Mouse (Mus musculus) heart, embryonic 13.5 days (tissue): ENCODE measurements around the gene Rev1. TPM values are rescaled to one million over a fixed set of nuclear protein-coding genes. Genes with fewer than 3 reads are reported as not detected.

Source experiments
- ATAC-seq: fragments of 200-750 bp; cut with Nextera tagmentation; 2 replicates; pipeline ENCODE4 v1.8.0; 2017; ENCODE audit warnings: moderate TSS enrichment; ENCODE audit not compliant: insufficient number of reproducible peaks, low FRiP score, low TSS enrichment; ENCODE audit errors: extremely low read depth
- H3K27ac ChIP-seq: fragments of 300-500 bp; sonication (generic); replicated peaks from 2 replicates; pipeline ENCODE4 v1.5.1; 2015; ENCODE audit warnings: moderate library complexity, mild to moderate bottlenecking, inconsistent platforms
- H3K27me3 ChIP-seq: fragments of 300-500 bp; sonication (generic); replicated peaks from 2 replicates; pipeline ENCODE4 v1.6.1; 2015; ENCODE audit warnings: mild to moderate bottlenecking, inconsistent platforms
- H3K36me3 ChIP-seq: fragments of 300-500 bp; sonication (generic); 2 replicates; pipeline ENCODE4 v1.6.1; 2015; ENCODE audit warnings: mild to moderate bottlenecking, inconsistent platforms
- H3K4me1 ChIP-seq: fragments of 300-500 bp; sonication (generic); 2 replicates; pipeline ENCODE4 v1.6.1; 2015; ENCODE audit warnings: inconsistent platforms
- H3K4me2 ChIP-seq: fragments of 300-500 bp; sonication (generic); 2 replicates; pipeline ENCODE4 v1.6.1; 2015; ENCODE audit warnings: inconsistent platforms, mild to moderate bottlenecking, moderate library complexity
- H3K4me3 ChIP-seq: fragments of 300-500 bp; sonication (generic); 2 replicates; pipeline ENCODE4 v1.5.1; 2015; ENCODE audit warnings: moderate library complexity, mild to moderate bottlenecking, inconsistent platforms
- H3K9ac ChIP-seq: fragments of 300-500 bp; sonication (generic); 2 replicates; pipeline ENCODE4 v1.6.1; 2015; ENCODE audit warnings: inconsistent platforms, mild to moderate bottlenecking, moderate library complexity
- H3K9me3 ChIP-seq: fragments of 300-500 bp; sonication (generic); 2 replicates; pipeline ENCODE4 v1.6.1; 2016; ENCODE audit warnings: inconsistent platforms
- WGBS: fragments of 180-500 bp; shearing (Covaris S2); methylation state at CpG from one replicate; pipeline ENCODE4 v1.1.7; 2015; ENCODE audit warnings: mixed read lengths; 5-methylcytosine and 5-hydroxymethylcytosine counted together
- polyA plus RNA-seq: library from polyadenylated mRNA; unstranded; fragments of >200 nt; fragmentation: Nextera tagmentation; extraction: Ambion mirVana; gene quantifications from 2 replicates; pipeline ENCODE4 v1.2.1, GENCODE M21; 2015

The Rev1 gene
- polyA plus RNA-seq, 1 experiment from 2014 or later: 19.6 TPM

DNA sequence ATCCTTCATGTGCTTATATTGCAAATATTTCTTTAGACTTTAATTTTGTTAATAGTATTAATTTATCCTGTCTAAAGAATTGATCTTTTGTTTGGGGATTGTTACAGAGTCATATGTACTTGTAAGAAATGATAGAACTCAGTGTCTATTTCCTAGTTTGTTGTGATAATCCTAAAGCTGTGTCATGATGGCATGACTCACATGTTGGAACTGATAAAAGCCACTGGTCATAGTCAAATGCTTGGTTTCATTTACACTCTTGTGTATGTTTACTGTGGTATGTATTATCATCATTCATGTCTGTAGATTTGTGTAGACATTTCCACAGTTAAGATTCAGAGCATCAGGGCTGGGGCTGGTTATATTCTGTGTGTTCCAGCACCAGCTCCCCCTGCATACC lies 117.1 kb downstream of the Rev1 start:
- no peak; the same call in 1 of the 2 replicates for ATAC-seq

GRCm38 (mm10) chr1:38012104-38012503 lies 117.5 kb downstream of the Rev1 start:
- no peak for ATAC-seq
- no peak overlapping the region for H3K27ac ChIP-seq
- H3K9ac ChIP-seq: no peak overlapping the region
- 86% methylated on average over 3 of the region's 3 CpGs for WGBS
- peak overlapping the region; percentile 26 for H3K4me2 ChIP-seq
- H3K4me3 ChIP-seq: no peak overlapping the region
- H3K9me3 ChIP-seq: no peaks in the 10 kb centered on the region
- H3K36me3 ChIP-seq: no peaks in the 10 kb centered on the region
- no peaks in the 10 kb centered on the region for H3K27me3 ChIP-seq
- H3K4me1 ChIP-seq: peaks cover 14% of the 10 kb centered on the region

More for the DNA sequence above, 117.1 kb downstream of the Rev1 start:
- no peak overlapping the region for H3K4me3 ChIP-seq
- peak overlapping the region; percentile 26; the same call in 1 of the 2 replicates for H3K4me2 ChIP-seq
- no peak overlapping the region for H3K9ac ChIP-seq
- no peaks in the 10 kb centered on the region for H3K27me3 ChIP-seq
- H3K36me3 ChIP-seq: no peaks in the 10 kb centered on the region
- H3K4me1 ChIP-seq: peaks cover 14% of the 10 kb centered on the region
- H3K27ac ChIP-seq: 0 out of 2 replicates have a peak overlapping the region, but pooled peaks have one; percentile 38
- H3K9me3 ChIP-seq: no peaks in the 10 kb centered on the region

DNA sequence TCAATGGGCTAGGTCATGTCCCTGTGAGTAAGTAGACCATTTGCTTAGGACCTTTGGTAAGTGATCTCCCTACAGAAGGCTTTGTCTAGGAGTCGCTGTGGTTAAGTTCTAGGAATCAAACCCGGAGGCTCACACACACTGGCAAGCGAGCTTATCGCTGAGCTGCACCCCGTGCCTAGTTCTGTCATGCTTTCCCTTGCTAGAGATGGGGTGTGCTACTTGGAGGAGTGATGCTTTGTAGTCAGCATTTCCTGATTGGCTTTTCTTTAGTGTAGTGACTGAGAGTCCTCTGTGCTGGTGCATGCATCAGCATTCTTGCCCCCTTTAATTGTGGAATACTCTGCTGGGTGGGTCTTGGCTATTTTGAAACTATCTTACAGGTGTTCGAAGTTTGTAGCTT lies 118.0 kb downstream of the Rev1 start:
- 63% methylated on average over 6 of the region's 6 CpGs for WGBS
- ATAC-seq: peak; percentile 68; the same call in 1 of the 2 replicates

DNA sequence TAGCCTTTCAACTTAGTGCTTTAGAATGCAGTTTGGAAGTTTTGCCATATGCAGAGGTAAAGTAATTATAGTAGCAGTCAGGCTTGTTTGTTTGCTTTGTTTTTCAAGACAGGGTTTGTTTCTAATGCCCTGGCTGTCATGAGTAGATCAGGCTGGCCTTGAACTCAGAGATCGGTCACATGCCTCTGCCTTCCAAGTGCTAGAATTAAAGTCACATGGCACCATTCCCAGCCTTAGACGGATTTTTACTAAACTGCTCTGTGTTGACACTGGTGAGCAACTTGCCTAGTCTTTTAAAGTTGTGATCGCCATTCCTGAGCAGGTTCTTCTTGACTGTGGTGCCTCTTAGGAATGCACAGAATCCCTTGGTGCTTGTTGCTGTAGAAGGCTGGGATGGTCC lies 122.9 kb downstream of the Rev1 start:
- no peaks in the 10 kb centered on the region for H3K36me3 ChIP-seq
- no peak overlapping the region for H3K27ac ChIP-seq
- WGBS: 77% methylated on average over 3 of the region's 3 CpGs
- no peaks in the 10 kb centered on the region for H3K27me3 ChIP-seq
- H3K4me3 ChIP-seq: no peak overlapping the region
- no peak for ATAC-seq
- H3K4me2 ChIP-seq: no peak overlapping the region
- H3K4me1 ChIP-seq: peaks cover 18% of the 10 kb centered on the region; the same call in 1 of the 2 replicates
- no peak overlapping the region for H3K9ac ChIP-seq
- H3K9me3 ChIP-seq: no peaks in the 10 kb centered on the region

More for the DNA sequence above, 118.0 kb downstream of the Rev1 start:
- Histone ChIP-seq H3K4me3 (no peak overlapping the region), H3K27me3 (no peaks in the 10 kb centered on the region), H3K4me2 (peak overlapping the region; percentile 26), H3K9ac (no peak overlapping the region), H3K36me3 (no peaks in the 10 kb centered on the region), H3K27ac (no peak overlapping the region), H3K4me1 (peaks cover 19% of the 10 kb centered on the region), H3K9me3 (no peaks in the 10 kb centered on the region)

DNA sequence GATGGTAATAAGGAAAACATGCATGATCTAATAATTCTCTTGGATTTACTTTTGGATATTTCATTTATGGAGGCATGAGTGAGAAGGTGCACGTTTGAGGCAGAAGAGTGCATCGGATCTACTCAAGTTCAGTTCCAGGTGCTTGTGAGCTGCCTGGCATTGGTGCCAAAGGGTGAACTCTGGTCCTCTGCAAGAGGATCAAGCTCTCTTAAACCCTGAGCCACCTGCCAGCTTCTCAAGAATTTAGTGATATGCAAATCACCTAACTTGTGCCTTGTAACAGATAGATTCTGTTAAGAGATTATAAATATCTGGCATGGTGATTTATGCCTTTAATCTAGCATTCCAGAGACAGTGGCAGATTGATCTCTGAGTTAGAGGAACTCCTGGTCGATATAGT lies 126.6 kb downstream of the Rev1 start:
- Histone ChIP-seq H3K36me3 (no peaks in the 10 kb centered on the region), H3K27ac (no peak overlapping the region), H3K4me3 (no peak overlapping the region), H3K9ac (no peak overlapping the region), H3K4me2 (no peak overlapping the region), H3K9me3 (no peaks in the 10 kb centered on the region), H3K4me1 (peaks cover 21% of the 10 kb centered on the region), H3K27me3 (no peaks in the 10 kb centered on the region)
- no peak for ATAC-seq
- 76% methylated on average over 3 of the region's 3 CpGs for WGBS

Other genes starting within 250 kb of the Rev1 start
- 9.8 and 11.5 TPM in 2 replicates for gene Mitd1, start 239.4 kb downstream of the Rev1 start, polyA plus RNA-seq
- gene Mrpl30, start 239.3 kb downstream of the Rev1 start, polyA plus RNA-seq: 267 and 281 TPM in 2 replicates
- gene Lyg2, start 213.3 kb downstream of the Rev1 start, polyA plus RNA-seq: not detected in 2 replicates
- gene Lyg1, start 172.0 kb downstream of the Rev1 start, polyA plus RNA-seq: not detected in 2 replicates
- gene Txndc9, start 131.9 kb downstream of the Rev1 start, polyA plus RNA-seq: 107 and 115 TPM in 2 replicates
- gene Eif5b, start 131.8 kb downstream of the Rev1 start, polyA plus RNA-seq: 18.0 and 19.6 TPM in 2 replicates